Mouse (Mus musculus) forebrain, embryonic 16.5 days (tissue): ENCODE results near the gene Gm2696. TPM values are rescaled to one million over a fixed set of nuclear protein-coding genes. Genes with fewer than 3 reads are reported as not detected.

Experiments
- ATAC-seq: fragments of 200-750 bp; cut with Nextera tagmentation; 2 replicates; pipeline ENCODE4 v1.8.0; 2017; ENCODE audit warnings: mild to moderate bottlenecking, moderate library complexity
- H3K27ac ChIP-seq: fragments of 300-500 bp; sonication (generic); 2 replicates; pipeline ENCODE4 v1.5.1; 2014; ENCODE audit warnings: low read length, control low read depth
- H3K27me3 ChIP-seq: fragments of 300-500 bp; sonication (generic); replicated peaks from 2 replicates; pipeline ENCODE4 v1.6.1; 2014; ENCODE audit warnings: low read length; ENCODE audit not compliant: control insufficient read depth, insufficient read depth
- H3K36me3 ChIP-seq: fragments of 300-500 bp; sonication (generic); 2 replicates; pipeline ENCODE4 v1.6.1; 2014; ENCODE audit not compliant: control insufficient read depth, insufficient read depth
- H3K4me1 ChIP-seq: fragments of 300-500 bp; sonication (generic); replicated peaks from 2 replicates; pipeline ENCODE4 v1.6.1; 2014; ENCODE audit warnings: low read length; ENCODE audit not compliant: control insufficient read depth, insufficient read depth
- H3K4me2 ChIP-seq: fragments of 300-500 bp; sonication (generic); 2 replicates; pipeline ENCODE4 v1.6.1; 2014; ENCODE audit warnings: mild to moderate bottlenecking, low read length, control low read depth
- H3K4me3 ChIP-seq: fragments of 300-500 bp; sonication (generic); replicated peaks from 2 replicates; pipeline ENCODE4 v1.5.1; 2014; ENCODE audit warnings: mild to moderate bottlenecking, low read length, control low read depth
- H3K9ac ChIP-seq: fragments of 300-500 bp; sonication (generic); replicated peaks from 2 replicates; pipeline ENCODE4 v1.6.1; 2014; ENCODE audit warnings: low read depth, low read length, control low read depth
- H3K9me3 ChIP-seq: fragments of 300-500 bp; sonication (generic); 2 replicates; pipeline ENCODE4 v1.6.1; 2016; ENCODE audit warnings: low read length; ENCODE audit not compliant: control insufficient read depth
- WGBS: fragments of 180-500 bp; shearing (Covaris S2); extraction: QIAGEN DNeasy Blood & Tissue Kit; methylation state at CpG from one replicate; pipeline ENCODE4 v1.1.7; 2014; 5-methylcytosine and 5-hydroxymethylcytosine counted together
- polyA plus RNA-seq: library from polyadenylated mRNA; unstranded; fragments of >200 nt; fragmentation: Nextera tagmentation; extraction: Ambion mirVana; gene quantifications from 2 replicates; pipeline ENCODE4 v1.2.1, GENCODE M21; 2015

The Gm2696 gene
- polyA plus RNA-seq, 1 experiment from 2014 or later, result not detected

DNA sequence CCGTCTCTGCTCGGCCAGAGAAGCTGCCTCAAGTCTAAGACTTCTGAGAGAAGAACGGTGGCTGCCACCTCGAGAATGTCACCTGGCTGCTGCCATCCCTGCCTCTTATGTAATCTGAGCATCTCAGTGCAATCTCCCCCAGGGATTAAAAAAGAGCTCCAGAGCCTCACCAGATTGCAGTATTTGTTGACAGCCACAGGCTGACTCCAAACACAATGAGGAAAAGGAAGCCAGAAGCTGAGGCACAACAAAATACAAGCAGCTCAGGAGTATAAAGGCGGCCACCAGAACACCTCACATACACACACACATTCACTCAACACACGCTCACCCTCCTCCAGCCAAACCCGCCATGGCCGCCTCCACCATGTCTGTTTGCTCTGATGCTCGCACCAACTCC is 21.2 kb downstream of the Gm2696 start, which contains the start of gene Krtap10-10:
Gene Krtap10-10 (plus strand): TSS at position 301 of the 400 bp plus-strand sequence.
- no peak for ATAC-seq
- Histone ChIP-seq H3K4me1 (no peaks in the 10 kb centered on the region), H3K27me3 (no peaks in the 10 kb centered on the region), H3K4me3 (no peak within 1 kb of the TSS), H3K9me3 (no peaks in the 10 kb centered on the region), H3K9ac (no peak within 1 kb of the TSS), H3K27ac (no peak within 1 kb of the TSS), H3K36me3 (no peaks in the 10 kb centered on the region), H3K4me2 (no peak within 1 kb of the TSS)
- 66% methylated on average over 9 of the region's 9 CpGs for WGBS

DNA sequence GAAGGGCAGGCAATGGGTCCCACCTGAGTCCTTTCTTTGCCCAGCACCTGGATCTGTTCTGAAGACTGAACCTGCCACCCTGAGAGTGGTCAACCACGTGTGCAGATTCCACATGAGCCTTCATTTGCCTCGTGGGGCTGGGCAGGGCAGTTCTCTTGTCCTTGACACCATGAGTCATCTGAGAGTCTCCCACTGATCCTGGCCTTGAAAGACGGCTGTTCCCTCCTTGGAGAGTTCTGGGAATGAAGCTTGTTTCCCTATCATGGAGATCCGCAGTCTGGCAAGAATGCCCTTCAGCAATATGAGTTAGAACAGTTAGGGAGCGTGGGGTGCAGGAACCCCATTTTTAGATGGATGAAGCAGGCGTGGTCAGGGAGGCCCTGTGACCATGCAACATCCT is 24.5 kb downstream of the Gm2696 start:
- no peak for ATAC-seq
- H3K27ac ChIP-seq, result no peak overlapping the region
- 80% methylated on average over 6 of the region's 6 CpGs for WGBS

DNA sequence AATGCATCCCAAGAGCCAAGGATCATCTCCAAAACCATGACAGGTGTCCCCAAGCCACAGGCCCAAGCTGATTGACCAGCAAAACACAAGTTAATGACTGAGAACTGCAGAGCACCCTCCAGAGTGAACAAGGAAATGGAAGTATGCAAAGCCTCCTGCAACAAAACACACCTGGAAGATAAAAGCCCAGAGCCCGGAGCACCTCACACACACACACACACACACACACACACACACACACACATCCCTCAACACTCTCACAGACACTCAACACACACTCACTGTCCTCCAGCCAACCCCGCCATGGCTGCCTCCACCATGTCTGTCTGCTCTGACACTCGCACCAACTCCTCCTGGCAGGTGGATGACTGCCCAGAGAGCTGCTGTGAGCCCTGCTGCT is 32.0 kb downstream of the Gm2696 start, which contains the start of gene Gm36176:
Gene Gm36176 (plus strand): TSS at position 301 of the 400 bp plus-strand sequence.
- no peaks in the 10 kb centered on the region for H3K27me3 ChIP-seq
- WGBS, result 59% methylated on average over 3 of the region's 3 CpGs
- H3K9me3 ChIP-seq, result peaks cover 7% of the 10 kb centered on the region
- H3K4me1 ChIP-seq, result no peaks in the 10 kb centered on the region
- H3K4me2 ChIP-seq, result no peak within 1 kb of the TSS
- no peak within 1 kb of the TSS for H3K27ac ChIP-seq
- H3K4me3 ChIP-seq, result no peak within 1 kb of the TSS
- H3K36me3 ChIP-seq, result no peaks in the 10 kb centered on the region
- no peak for ATAC-seq
- no peak within 1 kb of the TSS for H3K9ac ChIP-seq

More for the DNA sequence above, 24.5 kb downstream of the Gm2696 start:
- no peaks in the 10 kb centered on the region for H3K36me3 ChIP-seq
- 0 out of 2 replicates have a peak, but pooled peaks cover 5% of the 10 kb centered on the region for H3K9me3 ChIP-seq
- no peaks in the 10 kb centered on the region for H3K4me1 ChIP-seq
- H3K9ac ChIP-seq, result no peak overlapping the region
- no peak overlapping the region for H3K4me3 ChIP-seq
- H3K27me3 ChIP-seq, result no peaks in the 10 kb centered on the region
- no peak overlapping the region for H3K4me2 ChIP-seq

DNA sequence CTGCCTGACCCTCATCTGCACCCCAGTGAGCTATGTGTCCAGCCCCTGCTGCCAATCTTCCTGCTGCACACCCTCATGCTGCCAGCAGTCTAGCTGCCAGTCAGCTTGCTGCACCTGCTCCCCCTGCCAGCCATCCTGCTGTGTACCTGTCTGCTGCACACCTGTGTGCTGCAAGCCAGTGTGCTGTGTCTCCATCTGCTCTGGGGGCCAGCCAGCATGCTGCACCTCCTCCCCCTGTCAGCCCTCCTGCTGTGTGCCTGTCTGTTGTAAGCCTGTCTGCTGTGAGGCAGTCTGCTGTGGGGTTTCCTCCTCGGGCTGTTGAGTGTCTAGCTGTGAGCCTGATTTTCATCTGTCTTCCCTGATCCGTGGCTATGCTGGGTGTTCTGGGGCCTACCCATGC is 32.5 kb downstream of the Gm2696 start:
- no peak for ATAC-seq
- no peak overlapping the region for H3K27ac ChIP-seq
- no peaks in the 10 kb centered on the region for H3K27me3 ChIP-seq
- 10% methylated on average over 2 of the region's 2 CpGs for WGBS
- no peaks in the 10 kb centered on the region for H3K4me1 ChIP-seq
- H3K9me3 ChIP-seq, result peaks cover 7% of the 10 kb centered on the region
- no peak overlapping the region for H3K9ac ChIP-seq
- H3K4me2 ChIP-seq, result no peak overlapping the region
- no peak overlapping the region for H3K4me3 ChIP-seq
- no peaks in the 10 kb centered on the region for H3K36me3 ChIP-seq

DNA sequence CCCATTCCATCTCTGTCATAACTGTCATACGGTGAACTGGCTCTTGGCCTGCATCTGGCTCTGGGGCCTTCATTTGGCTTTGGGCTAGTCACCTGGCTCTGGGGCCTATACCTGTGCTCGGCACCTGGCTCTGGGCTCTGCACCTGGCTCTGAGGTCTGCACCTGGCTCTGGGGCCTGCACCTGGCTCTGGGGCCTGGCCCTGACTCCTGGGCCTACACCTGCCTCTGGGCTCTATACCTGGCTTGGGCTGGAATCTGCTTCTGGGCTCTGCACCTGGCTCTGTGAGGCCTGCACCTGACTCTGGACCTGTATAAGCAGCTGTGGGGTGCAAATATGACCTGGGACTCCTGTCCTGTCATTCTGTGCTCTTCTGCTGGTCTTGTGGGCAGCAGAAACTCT is 33.1 kb downstream of the Gm2696 start:
- Histone ChIP-seq H3K9ac (no peak overlapping the region), H3K9me3 (peaks cover 7% of the 10 kb centered on the region), H3K4me1 (no peaks in the 10 kb centered on the region), H3K4me3 (no peak overlapping the region), H3K27ac (no peak overlapping the region), H3K36me3 (no peaks in the 10 kb centered on the region), H3K4me2 (no peak overlapping the region), H3K27me3 (no peaks in the 10 kb centered on the region)
- 76% methylated on average over 2 of the region's 2 CpGs for WGBS
- no peak for ATAC-seq

DNA sequence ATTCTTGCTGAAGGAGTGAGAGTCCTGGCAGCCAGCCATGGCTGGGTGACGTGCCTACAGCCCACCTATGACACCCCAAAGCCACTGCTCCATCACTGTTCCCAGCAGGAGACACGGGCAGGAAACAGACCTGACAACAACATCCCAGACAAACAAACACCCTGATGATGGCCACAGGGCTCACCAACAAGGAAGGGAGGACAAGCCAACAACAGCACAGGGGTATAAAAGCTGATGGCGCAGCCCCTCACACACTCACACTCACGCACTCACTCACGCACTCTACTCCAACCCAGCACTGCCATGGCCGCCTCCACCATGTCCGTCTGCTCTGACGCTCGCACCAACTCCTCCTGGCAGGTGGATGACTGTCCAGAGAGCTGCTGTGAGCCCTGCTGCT is 38.1 kb downstream of the Gm2696 start, which contains the start of gene Gm10318:
Gene Gm10318 (plus strand): TSS at position 301 of the 400 bp plus-strand sequence.
- H3K4me1 ChIP-seq, result no peaks in the 10 kb centered on the region
- no peak within 1 kb of the TSS for H3K4me3 ChIP-seq
- H3K9ac ChIP-seq, result no peak within 1 kb of the TSS
- no peaks in the 10 kb centered on the region for H3K27me3 ChIP-seq
- no peak for ATAC-seq
- H3K36me3 ChIP-seq, result no peaks in the 10 kb centered on the region
- WGBS, result 68% methylated on average over 9 of the region's 9 CpGs
- H3K4me2 ChIP-seq, result no peak within 1 kb of the TSS
- H3K9me3 ChIP-seq, result no peaks in the 10 kb centered on the region; the same call in 1 of the 2 replicates
- H3K27ac ChIP-seq, result no peak within 1 kb of the TSS

DNA sequence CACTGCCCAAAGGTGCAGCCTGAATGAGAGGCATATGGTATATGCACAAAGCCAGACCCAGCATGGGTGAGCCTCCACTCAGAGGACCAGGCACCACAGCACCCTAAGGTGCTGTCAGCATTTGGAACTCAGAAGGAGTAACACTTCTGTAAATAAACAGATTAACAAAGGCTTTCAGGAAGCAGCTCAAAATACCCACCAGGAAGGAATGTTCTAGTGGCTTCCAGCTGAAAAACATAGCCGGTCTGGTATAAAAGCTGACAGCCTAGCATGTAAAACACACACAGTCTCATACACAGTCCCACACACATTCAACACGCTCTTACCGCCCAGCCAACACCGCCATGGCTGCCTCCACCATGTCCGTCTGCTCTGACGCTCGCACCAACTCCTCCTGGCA is 47.2 kb downstream of the Gm2696 start, which contains the start of gene Gm3285:
Gene Gm3285 (plus strand): TSS at position 301 of the 400 bp plus-strand sequence.
- Histone ChIP-seq H3K36me3 (no peaks in the 10 kb centered on the region), H3K27ac (no peak within 1 kb of the TSS), H3K4me1 (no peaks in the 10 kb centered on the region), H3K4me3 (no peak within 1 kb of the TSS), H3K9me3 (no peaks in the 10 kb centered on the region), H3K27me3 (no peaks in the 10 kb centered on the region), H3K9ac (no peak within 1 kb of the TSS), H3K4me2 (no peak within 1 kb of the TSS)
- no peak for ATAC-seq
- WGBS, result 50% methylated on average over 7 of the region's 7 CpGs

DNA sequence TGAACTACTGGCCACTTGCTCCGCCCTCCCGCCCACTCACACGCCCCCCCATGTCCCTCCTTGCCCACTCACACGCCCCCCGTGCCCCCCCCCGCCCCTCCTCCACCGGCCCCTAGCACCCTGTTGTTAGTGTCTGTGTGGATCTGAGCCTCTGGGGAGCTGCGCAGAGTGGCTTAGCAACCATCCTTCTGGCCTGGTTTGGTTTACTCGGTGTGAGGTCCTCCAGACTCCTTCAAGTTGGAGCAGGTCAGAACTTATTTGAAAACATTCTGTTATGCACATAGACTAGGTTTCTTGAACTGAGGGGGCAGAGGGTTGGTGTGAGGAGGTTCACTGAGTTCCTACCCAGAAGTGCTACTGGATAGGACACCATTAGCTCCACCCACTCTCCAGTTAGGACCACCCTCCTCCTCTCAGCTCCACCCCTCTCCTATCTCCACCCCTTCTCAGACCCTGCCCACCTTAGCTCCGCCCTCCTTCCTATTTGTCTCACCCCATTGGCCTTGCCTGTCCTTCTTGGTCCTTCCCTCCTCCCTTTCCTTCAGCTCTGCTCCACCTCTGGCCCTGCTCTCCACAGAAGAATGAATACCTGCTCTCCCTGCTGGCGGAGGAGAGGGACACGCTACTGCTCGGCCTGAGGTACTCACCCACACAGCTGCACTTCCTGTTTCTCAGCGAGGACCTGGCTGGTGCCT is 49.7 kb downstream of the Gm2696 start:
- 34% methylated on average over 14 of the region's 14 CpGs for WGBS
- H3K27ac ChIP-seq, result no peak overlapping the region
- no peaks in the 10 kb centered on the region for H3K27me3 ChIP-seq
- H3K4me1 ChIP-seq, result no peaks in the 10 kb centered on the region
- H3K9me3 ChIP-seq, result no peaks in the 10 kb centered on the region
- H3K36me3 ChIP-seq, result no peaks in the 10 kb centered on the region
- peak; percentile 45; the same call in 1 of the 2 replicates for ATAC-seq
- H3K9ac ChIP-seq, result no peak overlapping the region
- H3K4me3 ChIP-seq, result 0 out of 2 replicates have a peak overlapping the region, but pooled peaks have one; percentile 8
- H3K4me2 ChIP-seq, result peak overlapping the region; percentile 17; the same call in 1 of the 2 replicates

DNA sequence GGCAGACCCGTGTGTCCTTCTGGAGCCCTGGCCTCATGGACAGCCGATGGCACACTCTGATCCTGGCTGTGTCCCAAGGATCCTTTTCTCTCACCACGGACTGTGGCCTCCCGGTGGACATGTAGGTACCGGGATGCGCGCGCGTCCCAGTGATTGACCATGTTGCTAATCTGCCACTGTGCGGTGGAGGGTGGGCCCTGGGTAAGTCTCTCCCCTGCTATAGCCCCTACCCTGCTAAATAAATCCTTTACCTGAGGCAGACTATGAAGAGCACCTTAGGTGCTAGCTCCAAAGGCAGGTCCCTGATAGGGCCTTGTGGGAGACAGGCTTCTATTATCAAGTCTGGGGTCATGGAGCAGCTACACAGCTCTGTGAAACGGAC is 50.3 kb downstream of the Gm2696 start:
- H3K27ac ChIP-seq, result no peak overlapping the region
- WGBS, result 32% methylated on average over 11 of the region's 11 CpGs
- H3K9me3 ChIP-seq, result no peaks in the 10 kb centered on the region
- H3K4me1 ChIP-seq, result no peaks in the 10 kb centered on the region
- H3K4me3 ChIP-seq, result 0 out of 2 replicates have a peak overlapping the region, but pooled peaks have one; percentile 8
- no peaks in the 10 kb centered on the region for H3K27me3 ChIP-seq
- no peaks in the 10 kb centered on the region for H3K36me3 ChIP-seq
- H3K9ac ChIP-seq, result no peak overlapping the region
- peak overlapping the region; percentile 17; the same call in 1 of the 2 replicates for H3K4me2 ChIP-seq
- no peak for ATAC-seq
